Mouse (Mus musculus) urinary bladder, postnatal 14 days (tissue): Measurements from ENCODE around the gene Ezh2.

Source experiments
- DNase-seq: peaks from one replicate; pipeline ENCODE4 v3.0.0; 2021; ENCODE audit warnings: low spot score

Gene Ezh2

DNA sequence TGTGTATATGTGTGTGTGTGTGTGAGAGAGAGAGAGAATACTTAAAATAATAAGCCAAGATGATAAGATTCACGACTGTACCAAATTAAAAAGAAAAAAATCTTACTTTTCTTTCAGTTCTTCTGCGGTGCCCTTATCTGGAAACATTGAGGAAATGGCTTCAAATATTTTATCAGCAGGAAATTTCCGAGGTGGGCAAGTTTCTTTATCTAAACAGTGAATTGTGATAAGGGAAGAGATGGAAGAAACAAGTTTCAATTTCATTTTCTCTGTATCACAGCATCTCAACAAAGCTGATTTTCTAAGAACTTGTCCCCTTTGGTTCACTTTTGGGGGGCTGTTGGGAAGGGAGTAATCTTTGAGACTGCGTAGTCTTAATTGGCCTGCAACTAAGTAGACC is 42.9 kb downstream of the Ezh2 start:
- no peak for DNase-seq

DNA sequence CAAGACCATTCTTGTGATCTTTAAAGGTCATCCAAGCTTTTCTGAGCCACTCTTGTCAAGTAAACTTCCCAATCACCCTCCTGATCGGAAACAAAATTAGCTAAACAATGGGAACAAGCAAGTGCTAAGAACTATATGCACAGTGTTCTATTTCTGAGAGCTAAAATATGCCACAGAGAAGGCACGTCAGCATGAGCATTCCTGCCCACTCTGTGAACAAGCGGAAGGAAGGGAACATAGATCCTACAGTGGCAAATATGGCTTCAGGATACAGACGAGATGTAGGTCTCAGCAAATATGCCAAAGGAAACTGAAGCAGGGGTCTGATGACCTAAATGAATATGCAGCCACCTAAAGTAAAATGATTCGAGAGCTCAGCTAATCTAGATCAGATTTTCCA is 59.8 kb downstream of the Ezh2 start:
- DNase-seq: no peak

DNA sequence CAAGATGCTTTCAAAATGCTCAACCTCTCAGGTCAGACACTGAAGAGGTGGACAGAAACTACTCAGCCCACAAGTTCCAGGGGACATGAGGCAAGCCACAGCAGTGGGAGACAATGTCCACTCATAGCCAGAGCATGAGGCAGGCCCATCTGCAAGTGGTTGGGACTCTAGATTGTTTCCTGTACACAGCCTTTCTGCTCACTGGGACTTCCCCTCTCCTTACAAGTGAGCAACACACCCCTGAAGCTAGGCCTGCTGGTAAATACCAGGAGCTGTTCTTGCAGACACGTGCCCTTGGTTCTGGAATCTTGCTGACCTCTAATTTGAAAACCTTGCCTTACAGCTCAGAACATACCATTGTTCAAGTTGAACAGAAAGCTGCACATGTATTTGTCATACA is 62.6 kb downstream of the Ezh2 start:
- DNase-seq: no peak

DNA sequence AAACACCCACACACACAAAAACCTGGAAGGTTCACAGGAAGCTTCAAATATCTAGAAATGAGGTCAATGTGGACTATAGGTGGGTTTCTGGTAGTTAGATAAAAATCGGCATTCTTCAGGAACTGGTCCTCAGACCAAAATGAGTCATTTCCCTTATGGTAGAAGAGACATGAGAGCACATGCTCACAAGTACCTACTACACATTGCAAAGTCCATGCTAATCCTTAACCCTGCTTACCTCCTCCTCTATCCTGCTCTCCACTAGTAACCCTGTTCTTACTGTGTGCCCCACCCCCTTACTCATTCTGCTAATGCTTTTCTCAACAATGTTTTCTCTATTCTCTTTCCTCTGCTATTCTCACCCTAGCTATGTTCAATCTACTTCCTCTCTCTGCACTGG is 67.5 kb downstream of the Ezh2 start:
- no peak for DNase-seq

DNA sequence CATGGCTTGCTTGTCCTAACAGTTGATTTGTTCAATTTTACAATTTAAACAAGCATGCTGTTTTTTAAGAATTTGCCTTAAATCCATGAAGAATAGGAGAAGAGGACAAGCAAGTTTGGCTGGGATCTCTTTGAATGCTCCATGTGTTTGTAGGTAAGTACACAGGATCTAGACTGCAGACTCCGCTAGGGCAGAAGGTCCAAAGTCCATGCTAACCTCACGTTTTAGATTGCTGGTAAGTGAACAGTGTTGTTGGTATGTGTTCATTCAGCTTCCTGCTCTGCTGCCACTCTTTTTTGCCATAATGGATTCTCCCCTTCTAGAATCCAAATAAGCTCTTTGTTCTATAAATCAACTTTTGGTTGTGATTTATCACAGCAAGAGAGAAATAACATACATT is 68.0 kb downstream of the Ezh2 start:
- DNase-seq: no peak

DNA sequence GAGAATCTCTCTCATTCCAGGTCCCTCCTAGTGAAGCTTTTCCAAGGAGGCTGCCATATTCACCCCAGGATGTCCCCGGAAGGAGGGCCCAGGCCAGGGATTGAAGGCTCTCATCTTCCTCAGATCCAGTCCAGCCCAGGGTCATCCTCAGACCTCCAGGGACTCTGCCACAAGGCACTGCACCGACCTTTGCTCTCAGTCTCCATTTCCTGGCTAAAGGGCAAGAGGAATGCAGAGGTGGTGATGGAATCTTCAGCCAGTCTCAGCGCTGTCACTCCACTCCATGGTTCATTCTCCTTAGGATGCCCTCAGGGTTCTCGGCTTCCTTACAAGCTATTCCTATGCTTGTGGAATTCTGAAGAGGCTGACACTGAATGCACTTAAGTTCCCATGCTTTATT is 68.7 kb downstream of the Ezh2 start:
- DNase-seq: no peak

DNA sequence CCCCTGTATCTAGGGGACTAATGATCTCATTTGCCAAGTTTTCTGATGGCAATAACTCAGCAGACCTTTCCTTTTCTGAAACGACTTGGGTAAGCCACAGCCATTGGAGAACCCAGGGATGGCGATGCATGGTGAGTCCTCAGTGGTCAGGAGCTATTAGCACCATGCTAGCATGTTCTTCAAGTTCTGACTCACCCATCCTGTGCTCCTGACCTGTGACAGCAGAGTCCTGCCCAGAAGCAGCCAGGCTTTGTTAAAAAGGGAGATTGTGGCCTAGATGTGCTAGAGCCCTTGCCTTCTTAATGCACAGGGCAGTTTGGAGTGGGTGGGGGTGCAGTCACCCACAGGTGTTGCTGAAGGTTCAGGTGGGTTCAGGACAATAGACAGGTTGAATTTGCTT is 70.1 kb downstream of the Ezh2 start:
- DNase-seq: no peak

DNA sequence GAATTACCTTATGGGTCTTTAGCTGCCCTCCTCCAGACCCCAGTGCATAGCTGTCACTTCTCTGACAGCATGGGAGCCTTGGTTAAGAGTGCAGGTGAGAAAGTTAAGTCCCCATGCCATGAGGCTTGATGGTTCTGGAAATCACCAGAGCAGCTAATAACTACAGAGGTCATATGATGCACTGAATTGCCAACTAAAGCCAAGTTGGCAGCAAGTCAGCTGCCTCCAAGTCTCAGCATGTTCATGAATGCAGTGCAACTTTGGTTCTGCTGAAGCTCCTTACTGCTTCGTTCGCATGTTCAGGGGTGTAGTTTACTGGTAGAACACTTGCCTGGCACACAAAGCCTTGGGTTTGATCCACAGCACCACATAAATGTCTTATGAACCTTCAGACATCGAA is 72.7 kb downstream of the Ezh2 start:
- DNase-seq: no peak

DNA sequence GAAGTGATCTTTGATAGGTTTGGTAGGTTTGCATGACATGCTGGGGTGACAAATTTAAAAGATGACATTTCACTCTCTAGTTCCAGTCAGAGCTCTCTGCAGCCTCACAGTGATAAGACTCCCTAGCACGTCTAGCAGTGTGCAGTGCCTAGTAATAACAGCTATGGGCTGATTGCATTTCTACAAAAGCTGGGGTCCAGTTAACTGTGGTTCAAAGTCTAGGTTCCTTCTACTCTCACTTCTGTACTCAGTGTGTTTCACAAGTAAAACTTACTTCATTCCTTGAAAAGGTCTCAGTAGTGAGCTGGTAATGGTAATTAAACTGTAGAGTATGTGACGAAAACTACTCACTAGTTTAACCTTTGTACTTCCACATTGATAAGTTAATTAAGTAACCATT is 75.1 kb downstream of the Ezh2 start:
- no peak for DNase-seq

DNA sequence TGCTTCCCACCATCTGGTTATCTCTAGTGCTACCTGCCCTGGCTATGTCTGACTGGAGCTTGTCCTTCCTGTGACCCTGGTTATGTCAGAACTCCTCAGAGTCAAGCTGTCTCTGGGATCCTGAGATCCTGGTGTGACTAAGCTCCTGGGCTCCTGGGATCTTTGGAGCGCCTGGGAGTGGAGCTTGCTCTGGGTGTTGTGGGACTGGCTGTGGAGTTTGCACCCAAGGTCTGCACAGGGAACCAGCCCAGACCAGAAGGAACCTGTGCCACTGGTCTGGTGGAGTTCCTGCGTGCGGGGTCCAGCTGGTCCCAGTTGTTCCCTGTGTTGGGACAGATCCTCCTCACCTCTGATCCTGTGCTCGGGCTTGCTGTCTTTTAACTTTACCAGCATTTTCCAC is 100.6 kb downstream of the Ezh2 start:
- DNase-seq: no peak

DNA sequence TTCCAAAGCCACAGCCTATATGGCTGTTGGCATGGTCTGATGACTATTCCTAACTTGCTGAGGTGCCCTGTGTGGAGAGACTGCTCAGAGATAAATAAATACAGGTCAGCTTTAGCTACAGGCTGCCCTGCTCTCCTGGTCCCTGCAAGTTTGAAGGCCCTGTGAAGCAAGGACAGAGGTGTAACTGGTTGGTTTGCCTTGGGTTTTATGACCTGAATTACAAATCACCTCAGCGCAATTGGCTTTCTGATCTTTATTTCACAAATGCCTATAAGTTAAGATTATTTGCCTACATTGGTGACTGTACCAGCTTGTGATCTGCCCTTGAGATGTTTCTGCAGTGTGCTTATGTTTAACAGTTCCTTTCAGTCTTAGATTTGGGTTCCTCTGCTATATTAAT is 113.1 kb downstream of the Ezh2 start:
- DNase-seq: no peak
